Mouse (Mus musculus) kidney, embryonic 16.5 days (tissue): ENCODE results near the gene Gprc5c. TPM values are rescaled to one million over a fixed set of nuclear protein-coding genes. Genes with fewer than 3 reads are reported as not detected.

Source experiments
- ATAC-seq: fragments of 200-750 bp; cut with Nextera tagmentation; 2 replicates; pipeline ENCODE4 v1.8.0; 2017; ENCODE audit warnings: moderate TSS enrichment; ENCODE audit not compliant: low FRiP score, low TSS enrichment
- H3K27ac ChIP-seq: fragments of 300-500 bp; sonication (generic); 2 replicates; pipeline ENCODE4 v1.5.1; 2014; ENCODE audit warnings: low read length
- H3K27me3 ChIP-seq: fragments of 300-500 bp; sonication (generic); 2 replicates; pipeline ENCODE4 v1.6.1; 2014; ENCODE audit warnings: low read length, control low read depth, mixed read lengths; ENCODE audit not compliant: insufficient read depth
- H3K36me3 ChIP-seq: fragments of 300-500 bp; sonication (generic); 2 replicates; pipeline ENCODE4 v1.6.1; 2014; ENCODE audit warnings: low read length, control low read depth, mixed read lengths; ENCODE audit not compliant: insufficient read depth
- H3K4me1 ChIP-seq: fragments of 300-500 bp; sonication (generic); 2 replicates; pipeline ENCODE4 v1.6.1; 2014; ENCODE audit warnings: low read length, control low read depth, mixed read lengths; ENCODE audit not compliant: insufficient read depth
- H3K4me2 ChIP-seq: fragments of 300-500 bp; sonication (generic); replicated peaks from 2 replicates; pipeline ENCODE4 v1.6.1; 2014; ENCODE audit warnings: low read depth, low read length
- H3K4me3 ChIP-seq: fragments of 300-500 bp; sonication (generic); 2 replicates; pipeline ENCODE4 v1.5.1; 2014; ENCODE audit warnings: mild to moderate bottlenecking, low read length
- H3K9ac ChIP-seq: fragments of 300-500 bp; sonication (generic); replicated peaks from 2 replicates; pipeline ENCODE4 v1.6.1; 2014; ENCODE audit warnings: low read length
- H3K9me3 ChIP-seq: fragments of 300-500 bp; sonication (generic); 2 replicates; pipeline ENCODE4 v1.6.1; 2016; ENCODE audit warnings: low read length, control low read depth
- WGBS: fragments of 180-500 bp; shearing (Covaris S2); extraction: QIAGEN DNeasy Blood & Tissue Kit; methylation state at CpG from one replicate; pipeline ENCODE4 v1.1.7; 2014; 5-methylcytosine and 5-hydroxymethylcytosine counted together
- polyA plus RNA-seq: library from polyadenylated mRNA; unstranded; fragments of >200 nt; fragmentation: Nextera tagmentation; extraction: Ambion mirVana; gene quantifications from 2 replicates; pipeline ENCODE4 v1.2.1, GENCODE M21; 2015

Gene Gprc5c
- polyA plus RNA-seq, 1 experiment from 2014 or later, result 153 TPM

DNA sequence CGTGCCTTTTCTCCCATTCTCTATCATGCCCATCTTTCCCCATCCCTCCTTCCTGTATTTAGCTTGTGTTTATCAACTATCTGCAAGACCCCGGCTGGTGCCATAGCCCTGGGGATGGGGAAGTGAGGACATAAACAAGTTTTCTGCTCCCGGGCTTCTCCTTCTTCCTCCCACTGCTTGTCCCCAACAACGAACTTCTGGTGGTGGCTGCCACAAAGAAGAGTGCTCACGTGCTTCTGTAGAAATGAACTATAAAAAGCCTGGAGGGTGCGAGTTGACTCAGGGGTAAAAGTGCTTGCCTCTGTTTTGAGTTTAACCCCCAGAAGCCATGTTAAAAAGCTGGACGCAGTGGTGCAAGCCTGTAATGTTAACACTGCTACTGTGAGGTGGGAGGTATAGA lies 64.0 kb downstream of the Gprc5c start:
- no peak overlapping the region for H3K4me2 ChIP-seq
- H3K9me3 ChIP-seq, result no peaks in the 10 kb centered on the region
- ATAC-seq, result no peak
- no peak overlapping the region for H3K9ac ChIP-seq
- H3K4me1 ChIP-seq, result no peaks in the 10 kb centered on the region
- H3K27ac ChIP-seq, result no peak overlapping the region
- H3K4me3 ChIP-seq, result no peak overlapping the region
- WGBS, result 38% methylated on average over 7 of the region's 7 CpGs
- H3K27me3 ChIP-seq, result no peaks in the 10 kb centered on the region
- no peaks in the 10 kb centered on the region for H3K36me3 ChIP-seq

DNA sequence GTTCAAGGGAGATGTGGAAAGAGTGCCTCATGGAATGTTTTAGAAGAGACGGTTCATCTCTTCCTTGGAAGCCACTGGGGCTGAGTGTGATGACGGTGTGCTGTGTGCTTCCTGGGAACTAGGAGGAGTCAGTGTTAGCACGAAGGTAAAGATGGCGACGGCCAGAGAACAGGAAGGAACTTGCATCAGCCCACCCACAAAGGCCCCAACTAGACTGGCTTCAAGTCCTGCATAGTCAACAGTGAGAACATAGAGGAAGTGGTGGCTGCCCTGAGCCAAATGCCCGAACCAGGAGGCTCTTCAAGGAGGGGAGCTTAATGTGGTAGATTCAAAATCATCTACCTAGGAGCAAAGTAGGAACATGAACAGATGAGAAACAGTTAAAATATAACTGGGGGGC lies 66.2 kb downstream of the Gprc5c start:
- H3K4me2 ChIP-seq, result no peak overlapping the region
- no peaks in the 10 kb centered on the region for H3K27me3 ChIP-seq
- ATAC-seq, result no peak
- no peak overlapping the region for H3K4me3 ChIP-seq
- H3K9me3 ChIP-seq, result no peaks in the 10 kb centered on the region
- 85% methylated on average over 6 of the region's 6 CpGs for WGBS
- no peak overlapping the region for H3K27ac ChIP-seq
- H3K36me3 ChIP-seq, result no peaks in the 10 kb centered on the region
- no peaks in the 10 kb centered on the region for H3K4me1 ChIP-seq
- no peak overlapping the region for H3K9ac ChIP-seq

Other genes with a start within 250 kb of the Gprc5c start
- gene Rpl38, start 182.6 kb upstream of the Gprc5c start, polyA plus RNA-seq, result 802 and 841 TPM in 2 replicates
- gene Ttyh2, start 175.7 kb upstream of the Gprc5c start, polyA plus RNA-seq, result 20.4 and 21.5 TPM in 2 replicates
- 0.44 and 0.46 TPM in 2 replicates for gene Dnaic2, start 123.7 kb upstream of the Gprc5c start, polyA plus RNA-seq
- 0.22 and 0.46 TPM in 2 replicates for gene Kif19a, start 85.8 kb upstream of the Gprc5c start, polyA plus RNA-seq
- 0.47 and 0.54 TPM in 2 replicates for gene Btbd17, start 55.2 kb upstream of the Gprc5c start, polyA plus RNA-seq
- gene Gpr142, start 52.2 kb upstream of the Gprc5c start, polyA plus RNA-seq, result not detected in 2 replicates
- 1.8 and 2.2 TPM in 2 replicates for gene Cd300a, start 38.9 kb downstream of the Gprc5c start, polyA plus RNA-seq
- 0.32 and 0.37 TPM in 2 replicates for gene Cd300lb, start 83.2 kb downstream of the Gprc5c start, polyA plus RNA-seq
- gene Cd300c, start 118.0 kb downstream of the Gprc5c start, polyA plus RNA-seq, result not detected in 2 replicates
- gene Cd300ld, start 138.8 kb downstream of the Gprc5c start, polyA plus RNA-seq, result 0.36 and 0.40 TPM in 2 replicates
- gene Cd300c2, start 150.7 kb downstream of the Gprc5c start, polyA plus RNA-seq, result 1.6 and 2.5 TPM in 2 replicates
- gene Cd300ld2, start 165.0 kb downstream of the Gprc5c start, polyA plus RNA-seq, result not detected in 2 replicates
- gene Cd300ld4, start 175.9 kb downstream of the Gprc5c start, polyA plus RNA-seq, result not detected in 2 replicates
- not detected in 2 replicates for gene Cd300ld5, start 186.6 kb downstream of the Gprc5c start, polyA plus RNA-seq
- not detected in 2 replicates for gene Cd300ld3, start 197.3 kb downstream of the Gprc5c start, polyA plus RNA-seq
- 0.10 TPM in 1 of 2 replicates, not detected in the other for gene Cd300e, start 211.0 kb downstream of the Gprc5c start, polyA plus RNA-seq
- gene Rab37, start 240.3 kb downstream of the Gprc5c start, polyA plus RNA-seq, result 1.7 and 2.2 TPM in 2 replicates